ENCODE assay signal across 26 mouse cellular contexts in the genomic region with DNA sequence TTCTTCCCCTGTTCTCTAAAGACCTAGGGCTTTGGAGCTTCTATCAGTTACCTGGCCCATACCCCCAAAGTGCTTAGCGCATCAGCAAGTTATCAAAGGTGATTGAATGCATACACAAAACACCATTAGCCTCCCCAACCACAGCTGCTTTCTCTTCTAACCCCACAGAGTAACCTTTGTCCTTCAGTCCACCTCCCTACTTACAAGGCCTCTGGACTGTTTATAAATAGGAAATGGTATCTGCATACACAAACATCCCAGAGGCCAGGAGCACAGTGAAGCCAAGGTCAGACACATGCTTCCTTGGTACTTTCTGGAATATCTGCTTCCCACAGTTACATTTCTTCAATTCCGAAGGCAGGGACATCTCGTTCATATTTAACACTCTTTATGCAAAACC.
DNase-seq lines count a peak whose midpoint lies in the region; ATAC-seq and TF ChIP-seq lines count a peak whose summit lies in the region.
"Had no signal": no experiment of that assay in that cellular context is flagged by ENCODE, and none has a peak within 500 bp of the region (broad histone marks: within the 10 kb centered on the region; RNA-seq: fewer than 3 reads in every experiment).

No protein-coding gene starts in this region.

- no peaks in the 10 kb centered on the region for H3K27me3 ChIP-seq in heart, embryonic 13.5 days (replicated peaks)
- no peaks in the 10 kb centered on the region for H3K27me3 ChIP-seq in liver, adult 2 months (ENCODE audit: control insufficient read depth, insufficient read depth, low read length)
- no peaks in the 10 kb centered on the region for H3K27me3 ChIP-seq in liver, postnatal 0 days (ENCODE audit: insufficient read depth, low read length)
- H3K27me3 ChIP-seq: hindbrain, embryonic 12.5 days; limb, embryonic 13.5 days; liver, embryonic 12.5 days; midbrain, embryonic 12.5 days; neural tube, embryonic 12.5 days had no signal

- no peak overlapping the region for H3K9ac ChIP-seq in heart, embryonic 13.5 days
- H3K9ac ChIP-seq in liver, adult 2 months (ENCODE audit: low read depth, low read length) = no peak overlapping the region
- no peak overlapping the region for H3K9ac ChIP-seq in liver, postnatal 0 days (replicated peaks)
- H3K9ac ChIP-seq: hindbrain, embryonic 12.5 days; limb, embryonic 13.5 days; liver, embryonic 12.5 days; midbrain, embryonic 12.5 days; neural tube, embryonic 12.5 days had no signal

- no peaks in the 10 kb centered on the region for H3K79me2 ChIP-seq in liver, adult 2 months (ENCODE audit: control insufficient read depth, insufficient read depth, low read length)

- TF ChIP-seq POLR2A in liver, adult 2 months (IDR thresholded peaks at IDR 0.05; ENCODE audit: extremely low read depth, insufficient read depth, low read length) = no peak

- no peaks in the 10 kb centered on the region for H3K36me3 ChIP-seq in heart, embryonic 13.5 days
- no peaks in the 10 kb centered on the region for H3K36me3 ChIP-seq in liver, adult 2 months (ENCODE audit: control insufficient read depth, insufficient read depth, low read length)
- no peaks in the 10 kb centered on the region for H3K36me3 ChIP-seq in liver, postnatal 0 days (replicated peaks; ENCODE audit: insufficient read depth, low read length)
- H3K36me3 ChIP-seq: G1E; hindbrain, embryonic 12.5 days; limb, embryonic 13.5 days; liver, embryonic 12.5 days; midbrain, embryonic 12.5 days; neural tube, embryonic 12.5 days had no signal

- 74% methylated on average over 3 of the region's 3 CpGs for WGBS in heart, embryonic 13.5 days
- WGBS in liver, adult 2 months = 76% methylated on average over 3 of the region's 3 CpGs
- WGBS in liver, postnatal 0 days (ENCODE audit: insufficient replicate concordance) = 68% methylated on average over 3 of the region's 3 CpGs

- intact Hi-C loops in gastrocnemius, adult 2 months (cut with DNase I) = no loop called here
- intact Hi-C loops in heart, postnatal 14 days (cut with DNase I) = no loop called here

- H3K4me2 ChIP-seq in heart, embryonic 13.5 days = no peak overlapping the region
- H3K4me2 ChIP-seq in liver, postnatal 0 days (ENCODE audit: low read depth, low read length) = no peak overlapping the region
- H3K4me2 ChIP-seq: hindbrain, embryonic 12.5 days; limb, embryonic 13.5 days; liver, embryonic 12.5 days; midbrain, embryonic 12.5 days; neural tube, embryonic 12.5 days had no signal

- H3K4me1 ChIP-seq in heart, embryonic 13.5 days = peaks cover 19% of the 10 kb centered on the region
- no peaks in the 10 kb centered on the region for H3K4me1 ChIP-seq in liver, adult 2 months (ENCODE audit: control insufficient read depth, insufficient read depth, low read length)
- no peaks in the 10 kb centered on the region for H3K4me1 ChIP-seq in liver, postnatal 0 days (ENCODE audit: insufficient read depth)
- H3K4me1 ChIP-seq: hindbrain, embryonic 12.5 days; liver, embryonic 12.5 days; midbrain, embryonic 12.5 days; neural tube, embryonic 12.5 days had no signal

- DNase-seq in gastrocnemius, adult 2 months = no peak
- DNase-seq in gastrocnemius, postnatal 25 days = no peak
- DNase-seq in heart, postnatal 14 days = no peak
- DNase-seq in liver, adult 2 months (ENCODE audit: extremely low read depth, low read depth, low spot score) = peak; percentile 14
- DNase-seq in liver, postnatal 0 days = no peak
- DNase-seq: adrenal gland, adult 8-10 months; cerebellum, adult 2 months; cerebellum, postnatal 14 days; kidney, postnatal 4 days; lung, adult 18-20 months; lung, postnatal 4 days; right cerebral cortex, adult 18-20 months had no signal

- no peak for TF ChIP-seq EP300 in liver, postnatal 0 days (IDR thresholded peaks at IDR 0.05; ENCODE audit: low read depth)

- no peaks in the 10 kb centered on the region for H3K9me3 ChIP-seq in heart, embryonic 13.5 days
- no peaks in the 10 kb centered on the region for H3K9me3 ChIP-seq in liver, postnatal 0 days (ENCODE audit: low read length)
- H3K9me3 ChIP-seq: G1E; hindbrain, embryonic 12.5 days; limb, embryonic 13.5 days; liver, embryonic 12.5 days; megakaryocyte, embryonic 14.5 days; midbrain, embryonic 12.5 days; neural tube, embryonic 12.5 days had no signal

- TF ChIP-seq CTCF in gastrocnemius, adult 2 months (IDR thresholded peaks at IDR 0.05) = no peak
- no peak for TF ChIP-seq CTCF in liver, adult 2 months (IDR thresholded peaks at IDR 0.05; ENCODE audit: low read depth, low read length)
- no peak for TF ChIP-seq CTCF in liver, postnatal 0 days (IDR thresholded peaks at IDR 0.05; ENCODE audit: low read depth)

- H3K4me3 ChIP-seq in gastrocnemius, adult 2 months = no peak overlapping the region
- no peak overlapping the region for H3K4me3 ChIP-seq in heart, embryonic 13.5 days
- H3K4me3 ChIP-seq in liver, adult 2 months (ENCODE audit: insufficient read depth, low read depth, low read length) = no peak overlapping the region
- no peak overlapping the region for H3K4me3 ChIP-seq in liver, postnatal 0 days (ENCODE audit: low read depth, low read length)
- H3K4me3 ChIP-seq: erythroblast, embryonic 14.5 days; hindbrain, embryonic 12.5 days; limb, embryonic 13.5 days; liver, embryonic 12.5 days; megakaryocyte, embryonic 14.5 days; midbrain, embryonic 12.5 days; myocyte; neural tube, embryonic 12.5 days had no signal

- H3K27ac ChIP-seq in gastrocnemius, adult 2 months = peak overlapping the region; percentile 63
- peak overlapping the region; percentile 25 for H3K27ac ChIP-seq in heart, embryonic 13.5 days (replicated peaks)
- no peak overlapping the region for H3K27ac ChIP-seq in liver, adult 2 months (replicated peaks; ENCODE audit: insufficient read depth, low read depth, low read length)
- no peak overlapping the region for H3K27ac ChIP-seq in liver, postnatal 0 days (ENCODE audit: low read depth)
- H3K27ac ChIP-seq: hindbrain, embryonic 12.5 days; kidney, postnatal 0 days; limb, embryonic 13.5 days; liver, embryonic 12.5 days; midbrain, embryonic 12.5 days; neural tube, embryonic 12.5 days had no signal

- no peak for ATAC-seq in heart, embryonic 13.5 days (ENCODE audit: extremely low read depth, insufficient number of reproducible peaks, low FRiP score, low TSS enrichment)
- no peak for ATAC-seq in liver, postnatal 0 days
- no peak for ATAC-seq in inflammation-experienced regulatory T-cells, adult 6 months
- ATAC-seq: forebrain, embryonic 16.5 days; liver, embryonic 12.5 days; lung, postnatal 0 days had no signal

Comparison
In these comparisons a context has a peak if more than half of its experiments do, and no peak if none do; other contexts are left out.
1. H3K27ac ChIP-seq: peak in gastrocnemius, adult 2 months (single experiment) and heart, embryonic 13.5 days (single experiment); none in liver, adult 2 months (single experiment) and liver, postnatal 0 days (single experiment).